Comparison of ENCODE assay signal across 8 mouse cellular contexts in genomic region chr4:43971541-43972136, GRCm38 (mm10). TPM values are rescaled to one million over a fixed set of nuclear protein-coding genes. Genes with fewer than 3 reads are reported as not detected.
DNase-seq lines count a peak whose midpoint lies in the region; ATAC-seq and TF ChIP-seq lines count a peak whose summit lies in the region.

No protein-coding gene starts in this region.

- no peaks in the 10 kb centered on the region for H3K27me3 ChIP-seq in forebrain, embryonic 11.5 days (ENCODE audit: control insufficient read depth, insufficient read depth, low read length)
- no peaks in the 10 kb centered on the region for H3K27me3 ChIP-seq in forebrain, embryonic 15.5 days
- H3K27me3 ChIP-seq in lung, postnatal 0 days (replicated peaks; ENCODE audit: insufficient read depth, low read length) = no peaks in the 10 kb centered on the region
- H3K27me3 ChIP-seq in intestine, embryonic 15.5 days (replicated peaks) = no peaks in the 10 kb centered on the region
- no peaks in the 10 kb centered on the region for H3K27me3 ChIP-seq in neural tube, embryonic 13.5 days

- TF ChIP-seq CTCF in lung, postnatal 0 days (IDR thresholded peaks at IDR 0.05) = no peak

- no peaks in the 10 kb centered on the region for H3K9me3 ChIP-seq in forebrain, embryonic 11.5 days (ENCODE audit: control insufficient read depth, low read length)
- no peaks in the 10 kb centered on the region for H3K9me3 ChIP-seq in forebrain, embryonic 15.5 days
- no peaks in the 10 kb centered on the region for H3K9me3 ChIP-seq in lung, postnatal 0 days (ENCODE audit: low read length)
- no peaks in the 10 kb centered on the region for H3K9me3 ChIP-seq in intestine, embryonic 15.5 days
- H3K9me3 ChIP-seq in neural tube, embryonic 13.5 days = no peaks in the 10 kb centered on the region

- peaks cover 7% of the 10 kb centered on the region for H3K4me1 ChIP-seq in forebrain, embryonic 11.5 days (replicated peaks; ENCODE audit: control insufficient read depth, insufficient read depth, low read length)
- H3K4me1 ChIP-seq in forebrain, embryonic 15.5 days = peaks cover 19% of the 10 kb centered on the region
- peaks cover 5% of the 10 kb centered on the region; the same call in 1 of the 2 replicates for H3K4me1 ChIP-seq in lung, postnatal 0 days (ENCODE audit: insufficient read depth, low read depth, low read length)
- peaks cover 27% of the 10 kb centered on the region for H3K4me1 ChIP-seq in intestine, embryonic 15.5 days (replicated peaks)
- H3K4me1 ChIP-seq in neural tube, embryonic 13.5 days (replicated peaks) = peaks cover 45% of the 10 kb centered on the region

- no peak for ATAC-seq in forebrain, embryonic 11.5 days (replicated peaks; ENCODE audit: low FRiP score)
- no peak for ATAC-seq in forebrain, embryonic 15.5 days (replicated peaks)
- ATAC-seq in lung, postnatal 0 days = no peak
- ATAC-seq in intestine, embryonic 15.5 days = peak; percentile 18
- ATAC-seq in neural tube, embryonic 13.5 days (ENCODE audit: low read depth) = peak; percentile 4; the same call in 1 of the 2 replicates

- no peak for TF ChIP-seq EP300 in lung, postnatal 0 days (IDR thresholded peaks at IDR 0.05)

- no peak overlapping the region for H3K4me3 ChIP-seq in forebrain, embryonic 11.5 days (ENCODE audit: low read depth, low read length)
- no peak overlapping the region for H3K4me3 ChIP-seq in forebrain, embryonic 15.5 days
- H3K4me3 ChIP-seq in lung, postnatal 0 days (ENCODE audit: low read depth, low read length) = no peak overlapping the region
- H3K4me3 ChIP-seq in intestine, embryonic 15.5 days (replicated peaks) = no peak overlapping the region
- no peak overlapping the region for H3K4me3 ChIP-seq in neural tube, embryonic 13.5 days

- H3K9ac ChIP-seq in forebrain, embryonic 11.5 days (ENCODE audit: low read length) = no peak overlapping the region
- H3K9ac ChIP-seq in forebrain, embryonic 15.5 days (replicated peaks) = no peak overlapping the region
- no peak overlapping the region for H3K9ac ChIP-seq in lung, postnatal 0 days (replicated peaks; ENCODE audit: low read depth)
- no peak overlapping the region for H3K9ac ChIP-seq in intestine, embryonic 15.5 days
- no peak overlapping the region for H3K9ac ChIP-seq in neural tube, embryonic 13.5 days

- WGBS in forebrain, embryonic 11.5 days = 63% methylated on average over 9 of the region's 9 CpGs
- WGBS in forebrain, embryonic 15.5 days = 69% methylated on average over 9 of the region's 9 CpGs
- WGBS in lung, postnatal 0 days = 53% methylated on average over 9 of the region's 9 CpGs
- 65% methylated on average over 9 of the region's 9 CpGs for WGBS in intestine, embryonic 15.5 days
- WGBS in neural tube, embryonic 13.5 days = 75% methylated on average over 9 of the region's 9 CpGs

- peak overlapping the region; percentile 31; the same call in 1 of the 2 replicates for H3K27ac ChIP-seq in forebrain, embryonic 11.5 days (ENCODE audit: low read depth, low read length)
- no peak overlapping the region; the same call in 1 of the 2 replicates for H3K27ac ChIP-seq in forebrain, embryonic 15.5 days (replicated peaks)
- peak overlapping the region; percentile 69 for H3K27ac ChIP-seq in lung, postnatal 0 days (ENCODE audit: low read length)
- peak overlapping the region; percentile 78 for H3K27ac ChIP-seq in intestine, embryonic 15.5 days
- H3K27ac ChIP-seq in neural tube, embryonic 13.5 days (replicated peaks) = peak overlapping the region; percentile 68

- no peaks in the 10 kb centered on the region for H3K36me3 ChIP-seq in forebrain, embryonic 11.5 days (ENCODE audit: control insufficient read depth, insufficient read depth, low read length)
- no peaks in the 10 kb centered on the region for H3K36me3 ChIP-seq in forebrain, embryonic 15.5 days
- H3K36me3 ChIP-seq in lung, postnatal 0 days (ENCODE audit: insufficient read depth, low read length) = no peaks in the 10 kb centered on the region
- H3K36me3 ChIP-seq in intestine, embryonic 15.5 days = no peaks in the 10 kb centered on the region
- no peaks in the 10 kb centered on the region for H3K36me3 ChIP-seq in neural tube, embryonic 13.5 days

- H3K4me2 ChIP-seq in forebrain, embryonic 11.5 days (ENCODE audit: low read depth, low read length, severe bottlenecking) = no peak overlapping the region; the same call in 1 of the 2 replicates
- no peak overlapping the region for H3K4me2 ChIP-seq in forebrain, embryonic 15.5 days (replicated peaks)
- H3K4me2 ChIP-seq in lung, postnatal 0 days (replicated peaks; ENCODE audit: low read depth, low read length) = no peak overlapping the region
- H3K4me2 ChIP-seq in intestine, embryonic 15.5 days (replicated peaks) = peak overlapping the region; percentile 26
- peak overlapping the region; percentile 13; the same call in 1 of the 2 replicates for H3K4me2 ChIP-seq in neural tube, embryonic 13.5 days

- DNase-seq in forebrain, embryonic 11.5 days (ENCODE audit: low spot score) = no peak
- no peak for DNase-seq in lung, postnatal 0 days (ENCODE audit: low spot score)
- DNase-seq in lung, postnatal 14 days = no peak
- DNase-seq in thymus, postnatal 14 days = no peak
- no peak for DNase-seq in urinary bladder, postnatal 10 days (ENCODE audit: low spot score)

RNA-seq across cellular contexts. Expression of gene Ccin, which starts 11.6 kb away (rescaled TPM):
- not detected in 2 replicates for polyA plus RNA-seq in forebrain, embryonic 11.5 days (2014; fragmentation: Nextera tagmentation; extraction: Ambion mirVana)
- polyA plus RNA-seq in forebrain, embryonic 15.5 days (2015; fragmentation: Nextera tagmentation; extraction: Ambion mirVana) = not detected in 2 replicates
- polyA plus RNA-seq in lung, postnatal 0 days (2015; fragmentation: Nextera tagmentation; extraction: Ambion mirVana) = not detected in 2 replicates
- not detected in 2 replicates for polyA plus RNA-seq in intestine, embryonic 15.5 days (2015; fragmentation: Nextera tagmentation; extraction: Ambion mirVana)
- polyA plus RNA-seq in neural tube, embryonic 13.5 days (2015; fragmentation: Nextera tagmentation; extraction: Ambion mirVana) = not detected in 2 replicates

RNA-seq across cellular contexts. Expression of gene Glipr2, which starts 14.4 kb away (rescaled TPM):
- 75.5 and 79.1 TPM in 2 replicates for polyA plus RNA-seq in forebrain, embryonic 11.5 days (2014; fragmentation: Nextera tagmentation; extraction: Ambion mirVana)
- 29.7 and 30.0 TPM in 2 replicates for polyA plus RNA-seq in forebrain, embryonic 15.5 days (2015; fragmentation: Nextera tagmentation; extraction: Ambion mirVana)
- polyA plus RNA-seq in lung, postnatal 0 days (2015; fragmentation: Nextera tagmentation; extraction: Ambion mirVana) = 37.9 and 41.4 TPM in 2 replicates
- 85.4 and 88.7 TPM in 2 replicates for polyA plus RNA-seq in intestine, embryonic 15.5 days (2015; fragmentation: Nextera tagmentation; extraction: Ambion mirVana)
- 70.9 and 81.6 TPM in 2 replicates for polyA plus RNA-seq in neural tube, embryonic 13.5 days (2015; fragmentation: Nextera tagmentation; extraction: Ambion mirVana)

RNA-seq across cellular contexts. Expression of gene Clta, which starts 32.6 kb away (rescaled TPM):
- polyA plus RNA-seq in forebrain, embryonic 11.5 days (2014; fragmentation: Nextera tagmentation; extraction: Ambion mirVana) = 211 and 223 TPM in 2 replicates
- 309 and 310 TPM in 2 replicates for polyA plus RNA-seq in forebrain, embryonic 15.5 days (2015; fragmentation: Nextera tagmentation; extraction: Ambion mirVana)
- 209 and 221 TPM in 2 replicates for polyA plus RNA-seq in lung, postnatal 0 days (2015; fragmentation: Nextera tagmentation; extraction: Ambion mirVana)
- polyA plus RNA-seq in intestine, embryonic 15.5 days (2015; fragmentation: Nextera tagmentation; extraction: Ambion mirVana) = 260 and 272 TPM in 2 replicates
- 346 and 355 TPM in 2 replicates for polyA plus RNA-seq in neural tube, embryonic 13.5 days (2015; fragmentation: Nextera tagmentation; extraction: Ambion mirVana)

Comparison
In these comparisons a context has a peak if more than half of its experiments do, and no peak if none do; other contexts are left out.
1. ATAC-seq: peak in intestine, embryonic 15.5 days (single experiment) and neural tube, embryonic 13.5 days (single experiment); none in forebrain, embryonic 11.5 days (single experiment), forebrain, embryonic 15.5 days (single experiment) and lung, postnatal 0 days (single experiment).
2. H3K4me2 ChIP-seq: peak in intestine, embryonic 15.5 days (single experiment) and neural tube, embryonic 13.5 days (single experiment); none in forebrain, embryonic 11.5 days (single experiment), forebrain, embryonic 15.5 days (single experiment) and lung, postnatal 0 days (single experiment).